Mouse (Mus musculus): ENCODE results near the gene D130052B06Rik. TPM values are rescaled to one million over a fixed set of nuclear protein-coding genes. Genes with fewer than 3 reads are reported as not detected.

The D130052B06Rik gene
- polyA plus RNA-seq, 2 experiments: 0.08 to 0.14 TPM

GRCm38 (mm10) chr11:33596655-33597054, 2.4 kb upstream of the D130052B06Rik start:
- no peak for DNase-seq (ENCODE audit: low spot score)

GRCm38 (mm10) chr11:33603174-33603573, 4.1 kb downstream of the D130052B06Rik start:
- Histone ChIP-seq H3K36me3 (ENCODE audit: control insufficient read depth, insufficient read depth, low read length) (no peaks in the 10 kb centered on the region), H3K4me3 (replicated peaks; ENCODE audit: low read length) (no peak overlapping the region), H3K4me1 (ENCODE audit: control insufficient read depth, insufficient read depth, low read length) (no peaks in the 10 kb centered on the region), H3K27ac (replicated peaks; ENCODE audit: low read depth, low read length) (no peak overlapping the region), H3K27me3 (ENCODE audit: control insufficient read depth, insufficient read depth, low read length) (no peaks in the 10 kb centered on the region), H3K9ac (ENCODE audit: low read depth, low read length, severe bottlenecking) (no peak overlapping the region), H3K4me2 (replicated peaks; ENCODE audit: low read depth, low read length, severe bottlenecking) (no peak overlapping the region), H3K9me3 (ENCODE audit: control insufficient read depth, low read length) (no peaks in the 10 kb centered on the region)
- no peak for ATAC-seq (ENCODE audit: low FRiP score, low read depth)
- no peak for DNase-seq (ENCODE audit: low spot score)
- 77% methylated on average over 2 of the region's 2 CpGs for WGBS
- TF ChIP-seq POLR2A (IDR thresholded peaks at IDR 0.05; ENCODE audit: borderline replicate concordance, extremely low read depth, insufficient read depth, insufficient read length): no peak

More at GRCm38 (mm10) chr11:33596655-33597054, 2.4 kb upstream of the D130052B06Rik start:
- H3K36me3 ChIP-seq (ENCODE audit: control insufficient read depth, insufficient read depth, low read length): no peaks in the 10 kb centered on the region
- TF ChIP-seq POLR2A (IDR thresholded peaks at IDR 0.05; ENCODE audit: borderline replicate concordance, extremely low read depth, insufficient read depth, insufficient read length): no peak
- no peak overlapping the region for H3K4me3 ChIP-seq (replicated peaks; ENCODE audit: low read length)
- ATAC-seq (ENCODE audit: low FRiP score, low read depth): no peak
- H3K4me2 ChIP-seq (replicated peaks; ENCODE audit: low read depth, low read length, severe bottlenecking): no peak overlapping the region
- no peak overlapping the region for H3K27ac ChIP-seq (replicated peaks; ENCODE audit: low read depth, low read length)
- H3K4me1 ChIP-seq (ENCODE audit: control insufficient read depth, insufficient read depth, low read length): no peaks in the 10 kb centered on the region
- H3K27me3 ChIP-seq (ENCODE audit: control insufficient read depth, insufficient read depth, low read length): no peaks in the 10 kb centered on the region
- WGBS: 77% methylated on average over 4 of the region's 4 CpGs
- no peaks in the 10 kb centered on the region for H3K9me3 ChIP-seq (ENCODE audit: control insufficient read depth, low read length)
- no peak overlapping the region for H3K9ac ChIP-seq (ENCODE audit: low read depth, low read length, severe bottlenecking)

GRCm38 (mm10) chr11:33607784-33608183, 8.7 kb downstream of the D130052B06Rik start:
- no peak overlapping the region for H3K9ac ChIP-seq (ENCODE audit: low read depth, low read length, severe bottlenecking)
- DNase-seq (ENCODE audit: low spot score) (peak; percentile 45), ATAC-seq (ENCODE audit: low FRiP score, low read depth) (peak; percentile 88)
- WGBS: 5% methylated on average over 3 of the region's 3 CpGs
- H3K4me3 ChIP-seq (replicated peaks; ENCODE audit: low read length): no peak overlapping the region
- no peak overlapping the region for H3K27ac ChIP-seq (replicated peaks; ENCODE audit: low read depth, low read length)
- TF ChIP-seq POLR2A (IDR thresholded peaks at IDR 0.05; ENCODE audit: borderline replicate concordance, extremely low read depth, insufficient read depth, insufficient read length): no peak
- H3K27me3 ChIP-seq (ENCODE audit: control insufficient read depth, insufficient read depth, low read length): no peaks in the 10 kb centered on the region
- no peaks in the 10 kb centered on the region for H3K9me3 ChIP-seq (ENCODE audit: control insufficient read depth, low read length)
- no peaks in the 10 kb centered on the region for H3K36me3 ChIP-seq (ENCODE audit: control insufficient read depth, insufficient read depth, low read length)
- H3K4me1 ChIP-seq (ENCODE audit: control insufficient read depth, insufficient read depth, low read length): no peaks in the 10 kb centered on the region
- H3K4me2 ChIP-seq (replicated peaks; ENCODE audit: low read depth, low read length, severe bottlenecking): no peak overlapping the region

GRCm38 (mm10) chr11:33614218-33614617, 15.1 kb downstream of the D130052B06Rik start:
- TF ChIP-seq POLR2A (IDR thresholded peaks at IDR 0.05; ENCODE audit: borderline replicate concordance, extremely low read depth, insufficient read depth, insufficient read length): 0 out of 2 replicates have a peak, but pooled peaks have one; percentile 24
- DNase-seq (ENCODE audit: low spot score) (peak; percentile 74), ATAC-seq (ENCODE audit: low FRiP score, low read depth) (peak; percentile 80)
- Histone ChIP-seq H3K27me3 (ENCODE audit: control insufficient read depth, insufficient read depth, low read length) (no peaks in the 10 kb centered on the region), H3K9ac (ENCODE audit: low read depth, low read length, severe bottlenecking) (no peak overlapping the region), H3K36me3 (ENCODE audit: control insufficient read depth, insufficient read depth, low read length) (no peaks in the 10 kb centered on the region), H3K4me1 (ENCODE audit: control insufficient read depth, insufficient read depth, low read length) (no peaks in the 10 kb centered on the region), H3K4me2 (replicated peaks; ENCODE audit: low read depth, low read length, severe bottlenecking) (no peak overlapping the region), H3K27ac (replicated peaks; ENCODE audit: low read depth, low read length) (no peak overlapping the region), H3K9me3 (ENCODE audit: control insufficient read depth, low read length) (no peaks in the 10 kb centered on the region), H3K4me3 (replicated peaks; ENCODE audit: low read length) (no peak overlapping the region)
- WGBS: 5% methylated on average over 15 of the region's 15 CpGs

GRCm38 (mm10) chr11:33627136-33627742, 28.1 kb downstream of the D130052B06Rik start:
- no peak overlapping the region for H3K9ac ChIP-seq (ENCODE audit: low read depth, low read length, severe bottlenecking)
- 84% methylated on average over 4 of the region's 4 CpGs for WGBS
- TF ChIP-seq POLR2A (IDR thresholded peaks at IDR 0.05; ENCODE audit: borderline replicate concordance, extremely low read depth, insufficient read depth, insufficient read length): no peak
- no peak overlapping the region for H3K27ac ChIP-seq (replicated peaks; ENCODE audit: low read depth, low read length)
- DNase-seq (ENCODE audit: low spot score) (peak; percentile 20), ATAC-seq (ENCODE audit: low FRiP score, low read depth) (no peak)
- H3K27me3 ChIP-seq (ENCODE audit: control insufficient read depth, insufficient read depth, low read length): no peaks in the 10 kb centered on the region
- no peaks in the 10 kb centered on the region for H3K9me3 ChIP-seq (ENCODE audit: control insufficient read depth, low read length)
- H3K4me1 ChIP-seq (ENCODE audit: control insufficient read depth, insufficient read depth, low read length): no peaks in the 10 kb centered on the region
- no peak overlapping the region for H3K4me2 ChIP-seq (replicated peaks; ENCODE audit: low read depth, low read length, severe bottlenecking)
- H3K36me3 ChIP-seq (ENCODE audit: control insufficient read depth, insufficient read depth, low read length): no peaks in the 10 kb centered on the region
- H3K4me3 ChIP-seq (replicated peaks; ENCODE audit: low read length): no peak overlapping the region

All from limb, embryonic 14.5 days (tissue).